21 mouse cellular contexts compared by ENCODE assay signal in genomic region chr16:74840006-74840405, GRCm38 (mm10).
DNase-seq lines count a peak whose midpoint lies in the region; ATAC-seq and TF ChIP-seq lines count a peak whose summit lies in the region.
"Had no signal": no experiment of that assay in that cellular context is flagged by ENCODE, and none has a peak within 500 bp of the region (broad histone marks: within the 10 kb centered on the region; RNA-seq: fewer than 3 reads in every experiment).

No protein-coding gene starts in this region.

- no peaks in the 10 kb centered on the region for H3K36me3 ChIP-seq in forebrain, embryonic 14.5 days (ENCODE audit: control insufficient read depth, insufficient read depth, low read length)
- no peaks in the 10 kb centered on the region for H3K36me3 ChIP-seq in forebrain, embryonic 15.5 days
- H3K36me3 ChIP-seq: embryonic facial prominence, embryonic 15.5 days; G1E; hindbrain, embryonic 12.5 days; liver, embryonic 13.5 days; neural tube, embryonic 15.5 days had no signal

- H3K9me3 ChIP-seq in forebrain, embryonic 14.5 days (replicated peaks; ENCODE audit: control insufficient read depth, low read length), result no peaks in the 10 kb centered on the region
- H3K9me3 ChIP-seq in forebrain, embryonic 15.5 days, result no peaks in the 10 kb centered on the region
- H3K9me3 ChIP-seq: embryonic facial prominence, embryonic 15.5 days; forebrain, embryonic 13.5 days; G1E; hindbrain, embryonic 12.5 days; liver, embryonic 13.5 days; neural tube, embryonic 15.5 days had no signal

- H3K4me2 ChIP-seq in forebrain, embryonic 14.5 days (ENCODE audit: low read length), result no peak overlapping the region
- H3K4me2 ChIP-seq in forebrain, embryonic 15.5 days (replicated peaks), result no peak overlapping the region
- H3K4me2 ChIP-seq: embryonic facial prominence, embryonic 15.5 days; forebrain, embryonic 13.5 days; hindbrain, embryonic 12.5 days; liver, embryonic 13.5 days; neural tube, embryonic 15.5 days had no signal

- no peak overlapping the region for H3K4me3 ChIP-seq in forebrain, embryonic 14.5 days (ENCODE audit: low read depth, low read length)
- no peak overlapping the region for H3K4me3 ChIP-seq in forebrain, embryonic 15.5 days
- H3K4me3 ChIP-seq: embryonic facial prominence, embryonic 15.5 days; forebrain, embryonic 13.5 days; hindbrain, embryonic 12.5 days; liver, embryonic 13.5 days; neural tube, embryonic 15.5 days had no signal

- 96% methylated on average over 2 of the region's 2 CpGs for WGBS in forebrain, embryonic 14.5 days
- 96% methylated on average over 2 of the region's 2 CpGs for WGBS in forebrain, embryonic 15.5 days

- TF ChIP-seq POLR2A in brain, embryonic 14.5 days (IDR thresholded peaks at IDR 0.05; ENCODE audit: borderline replicate concordance, extremely low read depth, insufficient read depth, insufficient read length, poor library complexity, severe bottlenecking), result no peak

- TF ChIP-seq CTCF in brain, embryonic 14.5 days (IDR thresholded peaks at IDR 0.05; ENCODE audit: borderline replicate concordance, extremely low read depth, insufficient read depth, insufficient read length), result peak; percentile 13; the same call in 1 of the 2 replicates

- no peaks in the 10 kb centered on the region for H3K4me1 ChIP-seq in forebrain, embryonic 14.5 days (ENCODE audit: control insufficient read depth, insufficient read depth, low read length)
- no peaks in the 10 kb centered on the region for H3K4me1 ChIP-seq in forebrain, embryonic 15.5 days
- H3K4me1 ChIP-seq: embryonic facial prominence, embryonic 15.5 days; forebrain, embryonic 13.5 days; hindbrain, embryonic 12.5 days; liver, embryonic 13.5 days; neural tube, embryonic 15.5 days had no signal

- ATAC-seq in forebrain, embryonic 14.5 days, result no peak
- ATAC-seq in forebrain, embryonic 15.5 days (replicated peaks), result no peak
- ATAC-seq: activated CD4-positive, CD25-positive, alpha-beta regulatory T cell, adult 4 months; forebrain, embryonic 13.5 days had no signal

- no peak overlapping the region for H3K27ac ChIP-seq in forebrain, embryonic 14.5 days (ENCODE audit: low read depth, low read length)
- H3K27ac ChIP-seq in forebrain, embryonic 15.5 days (replicated peaks), result no peak overlapping the region
- H3K27ac ChIP-seq: embryonic facial prominence, embryonic 15.5 days; forebrain, embryonic 13.5 days; hindbrain, embryonic 12.5 days; liver, embryonic 13.5 days; neural tube, embryonic 15.5 days had no signal

- H3K9ac ChIP-seq in forebrain, embryonic 14.5 days (ENCODE audit: low read length), result no peak overlapping the region
- no peak overlapping the region for H3K9ac ChIP-seq in forebrain, embryonic 15.5 days (replicated peaks)
- H3K9ac ChIP-seq: embryonic facial prominence, embryonic 15.5 days; forebrain, embryonic 13.5 days; hindbrain, embryonic 12.5 days; liver, embryonic 13.5 days; neural tube, embryonic 15.5 days had no signal

- H3K27me3 ChIP-seq in forebrain, embryonic 14.5 days (replicated peaks; ENCODE audit: control insufficient read depth, insufficient read depth, low read length), result no peaks in the 10 kb centered on the region
- H3K27me3 ChIP-seq in forebrain, embryonic 15.5 days, result no peaks in the 10 kb centered on the region
- H3K27me3 ChIP-seq: embryonic facial prominence, embryonic 15.5 days; forebrain, embryonic 13.5 days; hindbrain, embryonic 12.5 days; liver, embryonic 13.5 days; neural tube, embryonic 15.5 days had no signal

- DNase-seq in forebrain, embryonic 14.5 days (ENCODE audit: low spot score), result peak; percentile 46
- peak; percentile 10 for DNase-seq in left cerebral cortex, adult 11 months (ENCODE audit: low spot score)
- no peak for DNase-seq in left cerebral cortex, adult 9 months (ENCODE audit: low spot score in 2 of 2)
- DNase-seq in 416B (ENCODE audit: low read depth), result peak; percentile 42
- peak; percentile 27 for DNase-seq in brain, embryonic 14.5 days (ENCODE audit: low read depth)
- no peak for DNase-seq in cerebellum, postnatal 25 days
- DNase-seq in right cerebral cortex, adult 2 months (ENCODE audit: low spot score in 2 of 2), result no peak
- DNase-seq: B cell, adult 2 months; cerebellum, adult 2 months; gastrocnemius, postnatal 25 days; kidney, adult 2 months; liver, embryonic 13.5 days; lung, postnatal 4 days; right cerebral cortex, postnatal 14 days had no signal

Comparison
In these comparisons a context has a peak if more than half of its experiments do, and no peak if none do; other contexts are left out.
1. DNase-seq: peak in forebrain, embryonic 14.5 days (single experiment), left cerebral cortex, adult 11 months (single experiment), 416B (single experiment) and brain, embryonic 14.5 days (single experiment); none in left cerebral cortex, adult 9 months (0 of 2), cerebellum, postnatal 25 days (0 of 2) and right cerebral cortex, adult 2 months (0 of 2).